Mouse (Mus musculus) CH12.LX (cell line): ENCODE data around the gene Rnf44.

Experiments used
- CTCF ChIP-seq, 2 experiments: IDR thresholded peaks in 1 of 2; conservative IDR thresholded peaks in 1 of 2; 2 replicates each; pipeline ENCODE4 v1.5.1; 2011 to 2012; ENCODE audit warnings: low read depth in 2 of 2, low read length in 2 of 2, improper control_type of control experiment in 1 of 2, inconsistent platforms in 1 of 2, mild to moderate bottlenecking in 1 of 2, moderate library complexity in 1 of 2
- EP300 ChIP-seq: IDR thresholded peaks from 2 replicates; pipeline ENCODE4 v1.6.1; 2011; ENCODE audit warnings: low read length, improper control_type of control experiment
- MAZ ChIP-seq: IDR thresholded peaks from 2 replicates; pipeline ENCODE4 v1.6.1; 2012; ENCODE audit warnings: low read depth, mild to moderate bottlenecking, inconsistent platforms, low read length, improper control_type of control experiment, moderate library complexity
- POLR2A ChIP-seq: IDR thresholded peaks from 2 replicates; pipeline ENCODE4 v1.6.1; 2011; ENCODE audit warnings: low read depth, mild to moderate bottlenecking, improper control_type of control experiment, low read length
- ZC3H11A ChIP-seq: IDR thresholded peaks from 2 replicates; pipeline ENCODE4 v1.6.1; 2012; ENCODE audit warnings: low read depth, mild to moderate bottlenecking, inconsistent platforms, low read length, improper control_type of control experiment

DNA sequence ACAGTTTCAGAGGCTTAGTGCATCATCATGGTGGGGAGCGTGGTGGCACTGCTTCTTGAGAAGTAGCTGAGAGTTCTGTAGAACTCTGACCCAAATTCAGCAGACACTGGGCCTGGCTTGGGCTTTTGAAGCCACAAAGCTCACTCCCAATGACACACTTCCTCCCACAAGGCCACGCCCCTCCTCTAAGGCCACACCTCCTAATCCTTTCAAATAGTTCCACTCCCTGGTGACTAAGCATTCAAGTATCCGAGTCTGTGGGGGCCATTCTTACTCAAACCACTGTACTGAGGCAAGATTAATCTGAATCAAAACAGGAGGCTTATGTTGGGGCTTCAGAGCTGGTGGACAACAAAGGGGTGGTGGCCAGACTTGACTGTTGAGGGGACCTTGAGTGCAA, 17.2 kb upstream of the Rnf44 start:
- TF ChIP-seq CTCF (conservative IDR thresholded peaks at IDR 0.05 in 1 of 2, IDR thresholded peaks at IDR 0.05 in 1 of 2; ENCODE audit: low read depth in 2 of 2, low read length in 2 of 2) (no peak), EP300 (no peak), POLR2A (no peak), MAZ (no peak), ZC3H11A (no peak)
